Mouse (Mus musculus): Measurements from ENCODE around the gene Ldlrad3.

The Ldlrad3 gene

DNA sequence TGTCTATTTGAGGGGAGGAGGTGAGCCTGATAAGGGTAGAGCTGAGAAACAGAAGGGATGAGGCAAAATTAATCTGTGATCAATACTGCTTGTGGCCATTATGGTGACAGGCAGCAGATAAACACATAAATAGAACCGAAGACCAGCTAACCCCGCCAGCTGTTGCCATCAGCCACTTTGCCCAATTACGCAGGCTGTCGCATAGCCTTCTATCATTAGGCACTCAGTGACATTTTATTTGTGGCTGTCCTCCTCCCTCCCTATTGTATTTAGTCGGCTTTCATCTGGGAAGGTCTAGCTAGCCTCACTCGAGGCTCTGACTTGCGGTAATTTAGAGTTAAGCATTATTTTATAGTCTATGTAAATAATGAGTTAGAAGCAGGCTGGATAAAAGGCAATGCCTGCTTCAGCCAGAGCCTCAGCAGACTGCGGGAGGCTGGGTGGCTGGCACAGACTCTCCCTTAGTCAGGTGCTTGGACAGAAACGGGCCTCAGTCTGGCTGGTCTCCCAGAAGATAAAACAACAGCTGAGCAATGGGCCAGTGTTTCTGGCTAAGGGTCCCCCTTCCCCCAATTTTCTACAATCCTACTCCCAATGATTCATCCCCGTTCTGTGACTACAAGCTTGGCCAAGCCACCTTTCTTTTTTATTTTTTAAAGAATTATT is 147.8 kb downstream of the Ldlrad3 start:
- peak; percentile 84 for DNase-seq (ENCODE audit: low read depth, low spot score)

DNA sequence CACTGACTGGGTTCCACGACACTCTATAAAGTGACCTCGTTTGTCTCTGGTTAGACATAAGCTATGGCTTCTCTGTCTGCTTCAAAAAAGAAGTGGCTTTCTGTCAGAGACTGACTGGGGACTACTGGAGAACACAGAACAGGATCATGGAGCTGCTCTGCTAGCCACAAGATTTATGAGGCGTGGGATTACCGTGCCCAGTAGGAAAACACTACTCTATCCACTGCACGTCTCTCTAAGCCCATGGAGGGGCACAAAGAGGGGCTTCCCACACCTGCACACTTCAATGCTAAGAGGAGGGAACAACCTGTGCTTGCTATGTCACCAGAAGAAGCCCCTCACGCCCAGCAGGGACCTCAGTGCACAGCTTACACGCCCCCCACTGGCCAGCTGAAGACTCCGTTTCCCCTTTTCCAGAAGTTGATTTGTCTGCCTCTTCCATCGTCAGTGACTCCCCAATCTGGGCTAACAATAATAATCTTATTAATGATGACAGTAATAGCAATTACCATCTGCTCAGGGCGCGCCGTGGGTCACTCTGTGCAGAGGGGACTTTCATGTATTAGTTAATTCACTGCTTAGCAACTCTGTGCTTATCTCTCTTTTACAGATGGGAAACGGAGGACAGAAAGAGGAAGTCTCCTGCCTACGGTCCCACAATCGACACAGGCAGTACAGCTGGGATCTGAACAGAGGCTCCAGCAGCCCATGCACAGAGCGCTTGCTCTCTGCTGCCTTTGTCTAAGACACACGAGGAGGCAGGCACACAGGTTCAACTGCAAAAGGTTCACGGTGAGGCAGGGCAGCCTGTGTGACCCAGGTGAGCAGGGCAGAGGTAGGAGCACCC is 149.3 kb downstream of the Ldlrad3 start:
- no peak for DNase-seq (ENCODE audit: low read depth, low spot score)

DNA sequence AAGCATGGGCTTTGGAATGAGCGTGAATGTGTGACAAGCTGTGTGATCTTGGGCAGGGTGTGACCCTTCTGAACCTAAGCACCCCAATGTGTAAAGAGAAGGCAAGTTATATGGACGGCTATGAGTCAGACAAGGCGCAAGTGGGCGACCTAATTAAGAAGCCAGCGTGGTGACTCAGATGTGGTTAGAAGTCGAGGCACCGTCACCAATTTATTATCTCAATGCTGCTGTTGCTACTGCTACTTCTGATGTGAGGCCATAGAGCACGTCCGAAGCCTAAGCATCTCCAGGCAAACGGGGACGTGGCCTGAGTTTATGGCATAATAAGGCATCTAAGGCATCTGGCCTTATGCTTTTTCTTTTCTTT is 151.7 kb downstream of the Ldlrad3 start:
- no peak for DNase-seq (ENCODE audit: low read depth, low spot score)

DNA sequence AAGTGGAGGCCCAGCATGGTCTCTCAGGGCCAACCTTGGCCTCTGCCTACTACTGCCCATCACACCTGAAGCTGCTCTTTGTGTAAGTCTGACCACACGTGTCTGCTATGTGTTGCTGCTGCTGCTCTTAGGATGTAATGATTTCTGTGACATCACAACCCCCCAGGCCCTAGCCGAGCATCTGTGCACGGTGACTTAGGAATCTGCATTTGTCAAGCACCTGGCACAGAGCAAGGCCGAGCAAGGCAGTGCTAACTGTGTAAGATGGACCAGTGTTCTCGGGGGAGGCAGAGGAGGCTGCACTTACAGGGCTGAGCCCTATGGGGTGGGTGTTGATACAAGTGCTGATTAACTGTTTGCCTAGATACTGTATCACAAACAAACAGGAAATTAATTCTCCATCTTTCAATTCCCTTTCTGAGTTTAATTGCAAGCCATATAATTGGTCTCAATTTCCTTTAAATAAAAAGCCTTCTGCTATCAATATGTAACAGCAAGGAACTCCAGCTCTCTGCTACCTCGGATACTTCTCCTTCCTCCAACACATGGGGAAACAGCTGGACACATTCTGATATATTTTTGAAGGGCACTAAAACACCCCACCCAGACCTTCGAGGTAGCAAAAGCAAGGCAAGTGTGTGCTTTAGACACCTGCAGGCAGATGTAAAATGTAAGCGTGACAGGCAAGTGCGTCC is 152.2 kb downstream of the Ldlrad3 start:
- no peak for DNase-seq (ENCODE audit: low read depth, low spot score)

DNA sequence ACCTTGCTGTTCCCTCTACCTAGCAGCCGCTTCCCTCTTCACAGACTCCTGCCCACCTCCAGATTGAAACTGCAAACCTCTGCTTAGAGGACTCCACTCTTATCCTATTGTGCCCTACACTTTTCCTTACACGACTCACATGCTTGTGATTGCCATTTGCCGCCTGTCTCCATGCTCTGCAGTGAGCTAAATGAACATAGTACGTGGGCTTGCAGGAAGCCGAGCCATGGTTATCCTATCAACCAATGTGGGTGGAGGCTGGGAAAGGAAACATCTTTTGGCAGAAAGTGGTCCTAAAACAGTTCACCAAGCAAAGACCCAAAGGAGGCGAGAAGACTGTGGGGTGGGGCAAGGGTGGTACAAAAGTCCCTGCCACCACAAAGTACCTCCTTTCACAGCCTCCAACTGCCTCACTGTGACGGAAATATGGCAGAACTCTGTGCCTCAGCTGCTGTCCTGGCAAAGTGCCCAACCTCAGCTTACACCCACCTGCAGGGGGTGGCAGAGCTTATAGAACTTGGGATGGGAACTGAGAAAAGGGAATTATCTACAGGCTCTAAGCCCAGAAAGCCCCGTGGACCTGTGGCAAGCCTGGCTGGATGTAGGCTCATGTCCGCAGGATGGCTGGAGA is 153.4 kb downstream of the Ldlrad3 start:
- DNase-seq (ENCODE audit: low read depth, low spot score), result peak; percentile 87

DNA sequence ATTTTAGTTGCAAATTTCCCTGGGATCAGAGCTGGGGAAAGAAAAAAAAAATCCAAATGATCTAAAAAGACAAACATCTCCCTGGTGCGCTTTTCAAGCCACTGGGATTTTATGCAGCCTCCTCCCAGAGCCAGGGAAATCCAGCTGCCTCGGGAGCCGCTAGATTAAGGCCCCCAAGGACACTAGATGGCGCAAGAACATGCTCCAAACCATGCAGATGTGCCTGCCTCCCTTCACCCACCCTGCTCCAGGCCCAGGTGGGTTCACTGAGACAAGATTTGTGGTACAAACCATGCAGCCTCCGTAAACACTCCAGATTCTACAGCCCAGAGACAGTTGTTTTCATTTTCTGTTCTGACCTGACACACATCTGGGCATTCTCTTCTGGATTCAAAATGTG is 155.5 kb downstream of the Ldlrad3 start:
- DNase-seq (ENCODE audit: low read depth, low spot score), result no peak

DNA sequence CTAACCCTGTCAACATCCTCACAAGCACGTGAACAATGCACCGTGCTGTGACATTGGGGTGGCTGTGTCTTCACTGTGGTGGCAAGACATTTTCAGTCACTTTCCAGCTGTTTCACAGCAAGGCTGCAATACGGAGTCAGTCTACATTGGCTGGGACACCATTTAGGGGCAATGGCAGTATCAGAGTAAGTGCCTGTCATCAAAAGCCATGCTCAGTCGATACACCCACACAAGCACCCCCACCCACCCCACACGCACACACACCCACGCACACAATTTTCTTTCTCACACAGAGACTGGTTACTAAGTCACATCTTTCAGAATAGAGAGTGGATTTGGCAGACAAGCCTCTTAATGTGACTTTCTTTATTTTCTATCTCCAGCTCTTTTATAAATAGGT is 156.0 kb downstream of the Ldlrad3 start:
- DNase-seq (ENCODE audit: low read depth, low spot score), result no peak

DNA sequence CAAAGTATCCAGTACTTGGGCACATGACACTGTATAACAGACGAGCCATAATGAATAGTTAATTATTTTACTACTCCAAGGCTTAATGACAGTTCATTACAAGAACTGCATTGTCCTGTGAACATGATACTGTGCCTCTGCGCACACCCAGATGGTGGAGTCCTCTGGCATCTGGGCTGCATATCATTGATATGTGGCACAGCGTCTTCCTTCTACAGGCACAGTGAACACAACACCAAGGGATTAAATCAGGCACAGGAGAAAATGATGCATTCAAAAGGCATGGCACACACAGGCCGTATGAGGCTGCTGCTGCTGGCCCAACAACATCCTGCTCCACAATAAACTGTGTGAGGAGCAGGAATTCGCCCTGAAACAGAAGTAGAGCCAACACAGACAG is 156.5 kb downstream of the Ldlrad3 start:
- no peak for DNase-seq (ENCODE audit: low read depth, low spot score)

DNA sequence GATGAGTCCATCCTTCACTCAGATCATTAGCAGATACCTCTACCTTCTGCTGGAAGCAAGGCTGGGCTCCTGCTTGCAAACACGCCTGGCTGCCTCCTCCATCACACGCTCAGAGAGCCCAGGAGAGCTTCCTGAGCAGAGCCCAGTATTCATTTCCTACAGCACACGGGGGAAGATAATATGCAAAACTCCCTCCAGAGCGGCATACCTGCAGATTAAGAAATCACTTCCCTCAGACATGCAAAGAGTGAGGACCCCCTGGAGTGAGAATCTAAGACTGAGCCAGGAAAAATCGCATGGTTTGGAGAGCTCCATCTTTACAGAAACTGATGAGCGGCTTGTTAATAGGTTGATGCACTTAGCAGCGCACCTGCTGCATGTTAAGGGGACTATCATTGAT is 158.9 kb downstream of the Ldlrad3 start:
- DNase-seq (ENCODE audit: low read depth, low spot score), result no peak

DNA sequence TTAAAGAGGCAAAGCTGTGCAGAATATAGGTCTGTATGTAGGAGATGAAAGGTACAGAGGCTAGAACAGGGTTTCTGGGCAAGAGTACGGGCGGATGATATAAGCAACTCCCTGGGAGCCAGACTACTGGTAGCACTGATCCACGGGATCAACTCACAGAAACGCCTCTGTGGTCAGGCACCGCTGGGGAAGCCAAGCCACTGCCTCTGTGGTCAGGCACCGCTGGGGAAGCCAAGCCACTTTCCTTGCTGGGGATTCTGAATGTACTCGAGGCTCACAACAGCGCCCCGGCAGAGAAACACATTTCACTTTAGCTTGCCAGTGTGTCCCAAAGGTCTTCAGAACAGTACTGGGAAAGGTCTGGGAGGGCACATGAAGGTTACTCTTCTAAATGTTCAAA is 160.0 kb downstream of the Ldlrad3 start:
- DNase-seq (ENCODE audit: low read depth, low spot score), result no peak

DNA sequence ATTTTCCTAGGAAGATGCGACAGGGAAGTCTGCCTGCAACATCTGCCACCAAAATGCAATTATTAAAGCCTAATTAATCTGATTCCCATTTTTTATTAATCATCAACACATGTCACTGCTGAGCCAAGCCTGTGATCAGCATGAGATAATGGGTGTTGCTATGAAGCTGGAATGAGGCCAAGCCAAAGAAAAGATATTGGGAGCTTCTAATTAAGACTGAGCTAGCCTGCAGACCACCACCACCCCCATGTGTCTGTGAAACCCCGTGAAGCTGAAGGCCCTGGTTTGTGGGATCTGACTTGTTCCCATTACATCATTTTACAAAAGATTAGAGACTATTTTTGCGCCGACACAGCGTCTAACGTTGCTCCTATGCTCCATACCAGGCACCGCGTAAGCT is 161.7 kb downstream of the Ldlrad3 start:
- no peak for DNase-seq (ENCODE audit: low read depth, low spot score)

DNA sequence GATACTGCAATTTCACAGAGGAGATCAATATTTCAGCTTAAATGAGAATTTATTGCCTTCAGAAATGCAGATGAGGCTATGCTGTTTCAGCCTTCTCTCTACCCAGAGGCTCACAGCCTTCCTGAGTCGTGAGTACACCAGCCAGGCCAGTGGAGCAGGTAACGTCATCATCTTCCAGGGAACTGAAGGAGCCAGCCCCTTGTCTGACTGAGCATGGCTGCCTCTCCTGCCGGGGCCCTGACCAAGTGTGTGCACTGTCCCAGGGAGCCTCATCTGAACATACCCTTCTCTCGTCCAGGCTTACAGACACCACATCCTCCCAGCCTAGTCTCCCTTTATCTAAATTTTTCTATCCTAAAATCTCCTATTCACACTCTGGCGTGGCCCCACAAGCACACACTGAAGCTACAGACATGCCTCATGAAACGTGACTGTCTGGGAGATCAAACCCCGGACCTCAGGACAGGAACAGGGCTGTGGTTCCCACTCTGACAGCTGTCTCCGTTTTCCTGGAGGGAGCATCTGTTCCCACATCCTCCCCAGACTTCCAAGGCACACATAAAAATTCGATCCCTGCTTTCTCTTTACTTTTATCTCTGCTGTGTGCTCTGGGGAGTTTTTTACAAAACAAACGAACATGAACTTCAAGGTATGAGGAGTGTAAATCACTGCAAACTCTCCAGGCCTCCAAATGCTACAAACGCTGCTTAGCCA is 164.7 kb downstream of the Ldlrad3 start:
- no peak for DNase-seq (ENCODE audit: low read depth, low spot score)

DNA sequence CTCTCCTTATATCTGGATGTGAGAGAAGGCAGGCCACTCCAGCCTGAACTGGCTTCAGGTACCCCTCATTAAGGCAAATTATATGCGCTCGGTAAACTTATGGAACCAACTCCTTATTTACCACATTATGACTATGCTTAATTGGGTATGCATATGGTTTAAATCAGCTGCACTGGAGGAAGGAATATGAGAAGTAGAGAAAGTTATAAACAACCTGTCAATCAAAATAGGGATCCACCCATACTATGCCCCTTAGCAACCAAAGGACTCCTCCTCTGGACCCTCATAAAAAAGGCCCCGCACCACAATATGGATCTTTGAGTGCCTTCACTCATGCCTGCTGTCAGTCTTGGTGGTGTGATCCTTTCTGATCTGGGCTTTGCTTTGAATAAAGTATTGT is 165.6 kb downstream of the Ldlrad3 start:
- DNase-seq (ENCODE audit: low read depth, low spot score), result no peak

DNA sequence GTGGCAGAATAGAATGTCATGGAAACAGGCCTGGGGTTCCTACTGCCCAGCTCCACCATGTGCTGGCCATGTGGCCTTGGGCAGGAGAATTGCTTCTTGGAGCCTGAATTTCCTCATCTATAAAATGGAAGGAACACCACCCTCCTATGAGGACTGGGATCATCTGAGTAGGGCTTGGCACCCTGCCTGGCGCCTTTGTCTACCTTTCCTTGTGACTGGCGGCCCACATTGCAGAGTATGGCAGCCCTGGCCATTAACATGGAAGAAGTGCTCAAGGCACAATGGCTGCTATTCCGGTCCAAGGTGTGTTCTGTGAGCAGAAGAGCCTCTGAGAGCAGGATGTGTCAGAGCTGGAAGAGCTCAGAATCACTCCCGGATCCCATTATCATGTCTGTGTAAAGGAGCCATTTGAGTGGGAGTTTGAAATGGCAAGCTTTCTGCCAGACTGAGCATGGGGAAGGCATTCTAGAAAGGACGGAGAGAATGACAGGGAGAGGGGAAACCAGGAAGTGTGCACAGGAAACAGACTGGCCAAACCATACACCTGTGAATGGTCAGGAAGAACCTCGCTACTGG is 171.6 kb downstream of the Ldlrad3 start:
- no peak for DNase-seq (ENCODE audit: low read depth, low spot score)

DNA sequence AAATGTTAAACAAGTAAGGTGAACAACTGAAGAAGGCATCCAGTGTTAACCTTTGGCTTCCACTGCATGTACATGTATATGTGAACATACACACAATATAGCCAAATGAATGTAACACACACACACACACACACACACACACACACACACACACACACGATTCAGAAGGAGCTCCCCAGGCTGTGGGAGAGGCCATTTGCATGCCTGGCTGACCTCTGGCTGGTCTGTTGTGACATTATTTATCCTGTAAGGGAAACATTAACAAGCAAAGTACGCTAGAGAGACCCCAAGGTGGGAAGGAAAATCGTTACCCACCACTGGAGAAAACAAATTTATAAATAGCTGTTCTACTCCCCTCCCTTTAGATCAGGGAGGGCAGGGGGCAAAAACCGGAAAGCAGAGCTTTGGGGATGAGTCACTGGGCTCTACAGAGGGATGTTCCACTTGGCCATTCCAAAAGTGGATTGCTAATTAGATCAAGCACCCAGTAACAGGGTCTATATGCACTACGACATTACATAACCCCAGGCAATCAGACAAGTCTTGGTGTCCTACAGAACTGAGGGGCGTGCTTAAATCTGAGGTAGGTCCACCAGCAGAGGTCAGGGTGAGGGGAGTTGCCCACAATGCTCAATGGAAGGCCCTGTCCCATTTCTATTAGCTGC is 174.7 kb downstream of the Ldlrad3 start:
- DNase-seq (ENCODE audit: low read depth, low spot score), result no peak

DNA sequence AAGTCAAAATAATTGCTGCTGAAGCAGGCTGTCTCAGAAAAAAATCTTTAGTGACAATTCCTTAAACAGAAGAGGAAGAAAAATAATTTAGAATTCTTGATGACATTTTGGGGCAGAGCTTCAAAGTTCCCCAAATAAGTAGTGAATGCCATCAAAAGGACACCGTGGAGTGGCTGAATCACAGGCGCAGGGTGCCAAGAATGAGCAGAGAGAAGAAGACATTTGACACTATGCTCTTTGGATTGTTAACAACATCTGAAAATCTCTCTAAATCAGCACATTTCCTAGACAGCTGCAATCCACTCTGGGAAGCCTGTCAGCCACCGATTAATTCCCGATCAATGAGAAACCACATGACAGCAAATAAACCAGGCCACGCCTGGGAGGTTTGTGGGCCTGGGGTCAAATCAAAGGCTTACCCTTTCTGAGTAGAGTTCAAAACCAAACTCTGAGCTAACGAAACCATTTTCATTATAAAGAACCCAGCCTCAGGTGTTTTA is 176.4 kb downstream of the Ldlrad3 start:
- no peak for DNase-seq (ENCODE audit: low read depth, low spot score)

DNA sequence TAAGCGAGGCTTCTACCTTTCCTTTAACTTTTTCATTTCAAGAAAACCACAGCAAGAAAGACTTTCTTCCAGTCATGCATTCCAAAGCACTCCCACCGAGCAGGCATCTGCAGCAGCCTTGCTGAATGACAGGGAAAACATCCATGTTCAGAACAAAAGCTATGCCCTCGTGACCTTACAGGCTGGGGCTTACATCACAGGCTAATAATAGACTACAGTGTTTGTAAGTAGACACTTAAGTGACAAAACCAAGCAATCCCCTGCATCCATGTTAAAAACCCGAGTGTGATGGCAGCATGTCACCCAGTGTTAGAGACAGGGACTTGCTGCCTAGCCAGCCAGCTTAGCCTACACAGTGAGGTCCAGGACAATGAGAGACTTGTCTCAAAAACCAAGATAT is 180.0 kb downstream of the Ldlrad3 start:
- DNase-seq (ENCODE audit: low read depth, low spot score), result no peak

DNA sequence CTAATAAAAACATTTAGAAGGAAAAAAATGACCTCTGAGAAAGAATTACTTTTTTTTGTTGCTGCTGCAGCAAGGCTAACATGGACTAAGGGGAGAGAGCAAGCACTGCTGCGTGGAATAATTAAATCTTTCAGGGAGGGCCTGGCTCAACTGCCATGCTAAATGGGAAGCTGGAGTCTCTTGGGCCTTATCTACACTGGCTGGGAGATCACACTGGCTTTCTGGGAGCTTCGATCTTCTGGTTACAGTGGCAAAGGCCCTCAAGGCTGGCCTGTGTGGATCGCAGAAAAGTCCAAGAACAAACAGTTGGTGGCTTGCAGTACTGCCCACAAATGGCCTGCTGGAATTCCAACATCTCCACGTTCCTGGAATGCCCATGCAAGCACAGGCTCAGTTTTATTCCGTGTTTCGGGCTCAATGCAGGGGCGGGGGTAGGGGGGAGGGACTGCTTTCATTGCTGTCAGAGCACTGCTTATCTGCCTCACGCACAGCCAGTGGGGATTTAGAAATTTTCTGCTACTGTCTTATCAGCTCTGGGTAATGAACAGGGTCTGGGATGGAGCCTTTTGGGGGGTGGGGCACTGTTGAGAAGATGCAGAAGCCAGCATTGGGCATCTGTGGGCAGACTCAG is 180.7 kb downstream of the Ldlrad3 start:
- DNase-seq (ENCODE audit: low read depth, low spot score), result no peak

DNA sequence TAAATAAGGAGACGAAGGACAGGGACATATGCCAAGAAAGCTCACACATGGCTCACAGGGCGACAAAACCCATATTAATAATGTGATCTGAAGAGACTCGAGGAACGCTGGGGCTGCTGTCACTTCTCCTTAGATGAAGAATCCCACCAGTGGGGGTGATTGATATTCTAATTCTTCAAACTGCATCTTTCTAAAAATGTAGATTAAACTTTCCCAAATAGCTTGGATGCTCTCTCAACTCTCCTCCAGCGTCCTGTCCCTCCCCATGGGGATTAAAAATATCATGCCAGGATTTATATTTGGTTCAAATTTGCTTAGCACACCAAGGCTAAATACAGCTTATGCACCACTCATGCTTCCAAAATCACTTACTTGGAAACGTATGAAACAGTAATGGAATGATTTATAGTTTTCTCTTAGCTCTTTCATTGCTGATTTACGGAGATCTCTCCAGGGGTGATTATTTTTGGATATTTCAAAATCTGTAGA is 182.4 kb downstream of the Ldlrad3 start:
- no peak for DNase-seq (ENCODE audit: low read depth, low spot score)

All from telencephalon, adult 2 months (tissue).